In genomic region chr15:62571803-62572202, GRCm38 (mm10) we compare ENCODE assay signal across 10 mouse cellular contexts.
A peak's percentile ranks its signal among the peaks of the same experiment; 100 is the strongest.
DNase-seq lines count a peak whose midpoint lies in the region; ATAC-seq and TF ChIP-seq lines count a peak whose summit lies in the region.
"Had no signal": no experiment of that assay in that cellular context is flagged by ENCODE, and none has a peak within 500 bp of the region (broad histone marks: within the 10 kb centered on the region; RNA-seq: fewer than 3 reads in every experiment).

No protein-coding gene starts in this region.

- peak; percentile 50 for DNase-seq in hindbrain, embryonic 14.5 days (ENCODE audit: low spot score)
- peak; percentile 39 for DNase-seq in forebrain, postnatal 0 days
- DNase-seq in left cerebral cortex, postnatal 10 days (ENCODE audit: extremely low spot score in 1 of 2, low spot score in 2 of 2) = peak; percentile 11 to 26
- no peak for DNase-seq in heart, postnatal 25 days (ENCODE audit: low spot score)

- H3K4me2 ChIP-seq in hindbrain, embryonic 14.5 days (replicated peaks) = no peak overlapping the region
- H3K4me2 ChIP-seq in hindbrain, embryonic 12.5 days (replicated peaks) = no peak overlapping the region
- H3K4me2 ChIP-seq in forebrain, postnatal 0 days (ENCODE audit: low read depth) = no peak overlapping the region
- no peak overlapping the region for H3K4me2 ChIP-seq in midbrain, embryonic 15.5 days
- H3K4me2 ChIP-seq: limb, embryonic 13.5 days had no signal

- no peaks in the 10 kb centered on the region for H3K36me3 ChIP-seq in hindbrain, embryonic 14.5 days (replicated peaks; ENCODE audit: control insufficient read depth, insufficient read depth)
- no peaks in the 10 kb centered on the region for H3K36me3 ChIP-seq in hindbrain, embryonic 12.5 days
- H3K36me3 ChIP-seq in forebrain, postnatal 0 days (ENCODE audit: insufficient read depth) = no peaks in the 10 kb centered on the region
- H3K36me3 ChIP-seq in midbrain, embryonic 15.5 days (replicated peaks) = no peaks in the 10 kb centered on the region
- H3K36me3 ChIP-seq: limb, embryonic 13.5 days had no signal

- no peaks in the 10 kb centered on the region for H3K27me3 ChIP-seq in hindbrain, embryonic 14.5 days (ENCODE audit: control insufficient read depth, insufficient read depth, low read length)
- H3K27me3 ChIP-seq in hindbrain, embryonic 12.5 days = no peaks in the 10 kb centered on the region
- no peaks in the 10 kb centered on the region for H3K27me3 ChIP-seq in forebrain, postnatal 0 days (ENCODE audit: insufficient read depth, low read length)
- H3K27me3 ChIP-seq in midbrain, embryonic 15.5 days (replicated peaks) = 0 out of 2 replicates have a peak, but pooled peaks cover 2% of the 10 kb centered on the region

- TF ChIP-seq CTCF in forebrain, postnatal 0 days (IDR thresholded peaks at IDR 0.05; ENCODE audit: low read depth) = no peak

- 38% methylated on average over 7 of the region's 7 CpGs for WGBS in hindbrain, embryonic 14.5 days
- 65% methylated on average over 7 of the region's 7 CpGs for WGBS in hindbrain, embryonic 12.5 days
- 20% methylated on average over 7 of the region's 7 CpGs for WGBS in forebrain, postnatal 0 days
- WGBS in midbrain, embryonic 15.5 days = 54% methylated on average over 7 of the region's 7 CpGs

- H3K4me3 ChIP-seq in hindbrain, embryonic 14.5 days (replicated peaks; ENCODE audit: low read length) = no peak overlapping the region
- H3K4me3 ChIP-seq in hindbrain, embryonic 12.5 days = no peak overlapping the region
- no peak overlapping the region for H3K4me3 ChIP-seq in forebrain, postnatal 0 days (ENCODE audit: low read depth, low read length)
- no peak overlapping the region for H3K4me3 ChIP-seq in midbrain, embryonic 15.5 days
- H3K4me3 ChIP-seq: limb, embryonic 13.5 days had no signal

- no peaks in the 10 kb centered on the region for H3K4me1 ChIP-seq in hindbrain, embryonic 14.5 days (replicated peaks; ENCODE audit: control insufficient read depth, insufficient read depth, low read length)
- H3K4me1 ChIP-seq in hindbrain, embryonic 12.5 days = no peaks in the 10 kb centered on the region
- H3K4me1 ChIP-seq in forebrain, postnatal 0 days (ENCODE audit: insufficient read depth) = no peaks in the 10 kb centered on the region
- no peaks in the 10 kb centered on the region for H3K4me1 ChIP-seq in midbrain, embryonic 15.5 days
- H3K4me1 ChIP-seq: limb, embryonic 13.5 days had no signal

- ATAC-seq in hindbrain, embryonic 14.5 days (ENCODE audit: low FRiP score) = no peak; the same call in 1 of the 2 replicates
- ATAC-seq in hindbrain, embryonic 12.5 days (ENCODE audit: low FRiP score) = no peak
- ATAC-seq in cerebellum, adult (ENCODE audit: insufficient number of reproducible peaks, low FRiP score, low TSS enrichment) = peak; percentile 80
- ATAC-seq in forebrain, postnatal 0 days = no peak
- ATAC-seq in erythroblast, adult 5-6 weeks (replicated peaks; ENCODE audit: low FRiP score, poor library complexity, severe bottlenecking) = no peak
- ATAC-seq in midbrain, embryonic 15.5 days (replicated peaks) = no peak
- ATAC-seq: midbrain, embryonic 16.5 days had no signal

- H3K9ac ChIP-seq in hindbrain, embryonic 14.5 days = no peak overlapping the region
- H3K9ac ChIP-seq in hindbrain, embryonic 12.5 days = no peak overlapping the region
- H3K9ac ChIP-seq in forebrain, postnatal 0 days = no peak overlapping the region
- H3K9ac ChIP-seq in midbrain, embryonic 15.5 days = no peak overlapping the region
- H3K9ac ChIP-seq: limb, embryonic 13.5 days had no signal

- intact Hi-C loops in left cerebral cortex, postnatal 10 days (cut with DNase I) = no loop called here
- intact Hi-C loops in heart, postnatal 25 days (cut with DNase I) = no loop called here

- no peak overlapping the region for H3K27ac ChIP-seq in hindbrain, embryonic 14.5 days
- H3K27ac ChIP-seq in hindbrain, embryonic 12.5 days = no peak overlapping the region
- H3K27ac ChIP-seq in forebrain, postnatal 0 days (ENCODE audit: low read depth, low read length) = no peak overlapping the region
- H3K27ac ChIP-seq in midbrain, embryonic 15.5 days = no peak overlapping the region
- H3K27ac ChIP-seq: limb, embryonic 13.5 days had no signal

- H3K9me3 ChIP-seq in hindbrain, embryonic 14.5 days (ENCODE audit: control insufficient read depth, low read length) = no peaks in the 10 kb centered on the region
- no peaks in the 10 kb centered on the region for H3K9me3 ChIP-seq in hindbrain, embryonic 12.5 days (replicated peaks)
- no peaks in the 10 kb centered on the region for H3K9me3 ChIP-seq in forebrain, postnatal 0 days (ENCODE audit: low read length)
- H3K9me3 ChIP-seq in midbrain, embryonic 15.5 days = no peaks in the 10 kb centered on the region
- H3K9me3 ChIP-seq: limb, embryonic 13.5 days had no signal
